Mouse (Mus musculus) embryonic facial prominence, embryonic 11.5 days (tissue): ENCODE measurements around the gene Gm20388. TPM values are rescaled to one million over a fixed set of nuclear protein-coding genes. Genes with fewer than 3 reads are reported as not detected.

Experiments used
- ATAC-seq: fragments of 200-750 bp; cut with Nextera tagmentation; replicated peaks from 2 replicates; pipeline ENCODE4 v1.8.0; 2017; ENCODE audit warnings: low read depth; ENCODE audit not compliant: insufficient number of reproducible peaks, low FRiP score, low TSS enrichment
- DNase-seq: peaks from one replicate; pipeline ENCODE4 v3.0.0-alpha.2; 2015; ENCODE audit warnings: low spot score
- H3K27ac ChIP-seq: fragments of 300-500 bp; sonication (generic); replicated peaks from 2 replicates; pipeline ENCODE4 v1.5.1; 2014; ENCODE audit warnings: mild to moderate bottlenecking, low read depth, low read length, control low read depth
- H3K27me3 ChIP-seq: fragments of 300-500 bp; sonication (generic); 2 replicates; pipeline ENCODE4 v1.6.1; 2014; ENCODE audit warnings: mild to moderate bottlenecking, low read length, moderate library complexity, mixed read lengths; ENCODE audit not compliant: control insufficient read depth, insufficient read depth
- H3K36me3 ChIP-seq: fragments of 300-500 bp; sonication (generic); replicated peaks from 2 replicates; pipeline ENCODE4 v1.6.1; 2014; ENCODE audit warnings: low read depth, mild to moderate bottlenecking, low read length, moderate library complexity, mixed read lengths; ENCODE audit not compliant: control insufficient read depth, insufficient read depth
- H3K4me1 ChIP-seq: fragments of 300-500 bp; sonication (generic); 2 replicates; pipeline ENCODE4 v1.6.1; 2014; ENCODE audit warnings: low read length, mixed read lengths; ENCODE audit not compliant: control insufficient read depth, insufficient read depth
- H3K4me2 ChIP-seq: fragments of 300-500 bp; sonication (generic); 2 replicates; pipeline ENCODE4 v1.6.1; 2014; ENCODE audit warnings: low read depth, mild to moderate bottlenecking, control low read depth, low read length, moderate library complexity
- H3K4me3 ChIP-seq: fragments of 300-500 bp; sonication (generic); 2 replicates; pipeline ENCODE4 v1.5.1; 2014; ENCODE audit warnings: low read depth, low read length, control low read depth
- H3K9ac ChIP-seq: fragments of 300-500 bp; sonication (generic); replicated peaks from 2 replicates; pipeline ENCODE4 v1.6.1; 2014; ENCODE audit warnings: mild to moderate bottlenecking, control low read depth, low read length
- H3K9me3 ChIP-seq: fragments of 300-500 bp; sonication (generic); replicated peaks from 2 replicates; pipeline ENCODE4 v1.6.1; 2016; ENCODE audit warnings: mild to moderate bottlenecking, low read length, inconsistent platforms, mixed read lengths; ENCODE audit not compliant: control insufficient read depth
- WGBS: fragments of 180-500 bp; shearing (Covaris S2); extraction: QIAGEN DNeasy Blood & Tissue Kit; methylation state at CpG from one replicate; pipeline ENCODE4 v1.1.7; 2014; 5-methylcytosine and 5-hydroxymethylcytosine counted together
- polyA plus RNA-seq: library from polyadenylated mRNA; unstranded; fragments of >200 nt; fragmentation: Nextera tagmentation; extraction: Ambion mirVana; gene quantifications from 2 replicates; pipeline ENCODE4 v1.2.1, GENCODE M21; 2014

Gene Gm20388
- polyA plus RNA-seq, 1 experiment from 2014 or later = 3.1 TPM

DNA sequence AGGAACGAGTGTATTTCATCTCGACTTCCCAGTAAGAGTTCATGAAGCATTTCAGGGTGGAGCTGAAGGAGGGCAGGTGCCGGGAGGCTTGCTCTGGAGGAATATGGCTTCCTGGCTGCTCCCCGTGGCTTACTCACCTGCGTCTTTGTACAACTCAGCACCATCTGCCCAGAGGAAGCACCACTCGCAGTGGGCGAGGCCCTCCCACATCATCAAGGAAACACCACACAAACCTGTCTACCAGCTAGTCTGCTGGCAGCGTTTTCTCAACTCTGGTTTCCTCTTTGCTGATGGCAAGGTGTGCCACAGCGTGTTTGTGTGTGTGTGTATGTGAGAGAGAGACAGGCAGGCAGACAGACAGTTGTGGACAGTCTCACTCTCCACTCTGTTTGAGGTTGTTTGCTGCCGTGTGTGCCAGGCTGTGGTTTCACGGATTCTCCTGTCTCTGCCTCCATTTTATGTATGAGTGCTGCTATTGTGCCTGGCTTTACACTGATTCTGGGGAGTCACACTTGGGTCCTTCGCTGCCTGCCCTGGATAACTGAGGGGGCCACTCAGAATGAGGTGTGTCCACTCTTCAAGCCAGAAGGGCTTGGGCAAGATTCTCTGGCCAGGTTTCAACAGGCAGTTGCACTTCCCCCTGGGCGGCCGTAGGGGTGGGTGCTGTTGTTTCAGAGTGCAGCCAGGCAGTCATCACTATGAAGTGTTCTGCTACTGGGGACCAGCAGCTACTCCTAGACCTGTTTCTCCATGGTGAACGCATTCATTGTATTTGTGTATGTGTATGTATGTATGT lies 3580.8 kb downstream of the Gm20388 start:
- 91% methylated on average over 15 of the region's 15 CpGs for WGBS
- Histone ChIP-seq H3K4me2 (no peak overlapping the region), H3K9me3 (no peaks in the 10 kb centered on the region), H3K27ac (no peak overlapping the region), H3K27me3 (no peaks in the 10 kb centered on the region), H3K36me3 (peaks cover 15% of the 10 kb centered on the region), H3K4me3 (no peak overlapping the region), H3K4me1 (no peaks in the 10 kb centered on the region), H3K9ac (no peak overlapping the region)
- no peak for ATAC-seq
- DNase-seq = no peak

DNA sequence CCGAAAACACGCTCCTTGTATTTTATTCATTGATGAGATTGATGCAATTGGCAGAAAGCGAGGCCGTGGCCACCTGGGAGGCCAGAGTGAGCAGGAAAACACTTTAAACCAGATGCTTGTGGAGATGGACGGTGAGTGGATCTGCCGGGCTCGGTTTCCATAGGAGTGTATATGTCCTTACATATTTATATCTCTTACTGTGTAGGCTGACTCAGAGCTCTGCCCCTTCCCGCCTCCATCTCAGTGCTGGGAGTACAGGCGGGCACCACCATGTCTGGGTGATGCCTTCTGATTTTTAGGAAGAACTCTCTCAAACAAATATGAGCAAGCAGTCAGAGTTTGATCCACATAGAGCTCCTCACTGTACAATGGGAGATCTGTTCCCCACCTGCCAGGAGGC lies 3582.3 kb downstream of the Gm20388 start:
- H3K9ac ChIP-seq = no peak overlapping the region
- no peak overlapping the region for H3K4me3 ChIP-seq
- no peaks in the 10 kb centered on the region for H3K27me3 ChIP-seq
- no peaks in the 10 kb centered on the region for H3K9me3 ChIP-seq
- 96% methylated on average over 9 of the region's 9 CpGs for WGBS
- H3K4me1 ChIP-seq = no peaks in the 10 kb centered on the region
- peaks cover 12% of the 10 kb centered on the region for H3K36me3 ChIP-seq
- ATAC-seq (no peak), DNase-seq (no peak)
- no peak overlapping the region for H3K4me2 ChIP-seq
- H3K27ac ChIP-seq = no peak overlapping the region

DNA sequence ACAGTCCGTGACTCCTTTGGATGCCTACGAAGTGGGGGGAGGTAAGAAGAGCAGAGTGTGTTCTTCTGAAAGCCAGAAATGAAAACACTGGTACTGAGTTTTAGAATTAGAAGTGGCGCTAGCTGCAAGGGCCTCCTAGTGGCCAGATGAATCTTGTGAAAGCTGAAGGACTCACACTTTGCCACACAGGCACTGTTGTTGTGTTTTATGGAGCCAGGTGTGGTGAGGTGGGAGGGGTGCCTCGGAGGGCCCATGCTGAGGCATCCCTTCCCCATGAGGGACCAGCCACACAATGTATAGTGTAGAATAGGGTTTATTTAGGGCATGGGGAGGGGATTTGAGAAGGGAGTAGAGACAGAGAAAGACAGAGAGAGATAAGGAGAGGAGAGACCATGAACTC lies 3587.1 kb downstream of the Gm20388 start:
- peaks cover 25% of the 10 kb centered on the region for H3K36me3 ChIP-seq
- H3K4me3 ChIP-seq = no peak overlapping the region
- H3K27ac ChIP-seq = no peak overlapping the region
- H3K27me3 ChIP-seq = no peaks in the 10 kb centered on the region
- H3K9me3 ChIP-seq = no peaks in the 10 kb centered on the region
- H3K4me2 ChIP-seq = no peak overlapping the region
- DNase-seq (no peak), ATAC-seq (no peak)
- no peaks in the 10 kb centered on the region for H3K4me1 ChIP-seq
- H3K9ac ChIP-seq = no peak overlapping the region
- WGBS = 86% methylated on average over 4 of the region's 4 CpGs

DNA sequence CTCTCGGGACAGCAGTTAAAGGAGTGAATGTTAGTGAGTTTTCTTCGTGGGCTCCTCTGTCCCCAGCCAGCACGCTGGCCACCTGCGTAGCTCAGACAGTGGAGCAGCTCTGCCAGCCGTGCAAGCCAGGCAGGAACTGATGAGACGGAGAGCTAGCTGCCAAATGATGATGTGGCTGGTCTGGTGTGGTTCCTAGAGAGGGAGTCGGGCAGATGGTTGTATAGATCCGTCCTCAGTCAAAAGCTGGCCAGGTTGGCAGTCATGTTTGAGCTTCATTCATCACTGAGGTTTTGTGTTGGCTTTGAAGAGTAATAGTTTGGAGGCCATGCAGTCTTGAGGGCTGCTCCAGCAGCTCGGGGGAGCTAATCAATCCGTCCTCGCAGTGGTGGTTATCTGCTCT lies 3588.3 kb downstream of the Gm20388 start:
- H3K9ac ChIP-seq = no peak overlapping the region
- H3K27me3 ChIP-seq = no peaks in the 10 kb centered on the region
- 92% methylated on average over 11 of the region's 11 CpGs for WGBS
- H3K36me3 ChIP-seq = peaks cover 32% of the 10 kb centered on the region
- H3K9me3 ChIP-seq = no peaks in the 10 kb centered on the region
- no peak overlapping the region for H3K27ac ChIP-seq
- no peak overlapping the region for H3K4me3 ChIP-seq
- DNase-seq = no peak
- no peak overlapping the region for H3K4me2 ChIP-seq
- H3K4me1 ChIP-seq = no peaks in the 10 kb centered on the region
- no peak for ATAC-seq

DNA sequence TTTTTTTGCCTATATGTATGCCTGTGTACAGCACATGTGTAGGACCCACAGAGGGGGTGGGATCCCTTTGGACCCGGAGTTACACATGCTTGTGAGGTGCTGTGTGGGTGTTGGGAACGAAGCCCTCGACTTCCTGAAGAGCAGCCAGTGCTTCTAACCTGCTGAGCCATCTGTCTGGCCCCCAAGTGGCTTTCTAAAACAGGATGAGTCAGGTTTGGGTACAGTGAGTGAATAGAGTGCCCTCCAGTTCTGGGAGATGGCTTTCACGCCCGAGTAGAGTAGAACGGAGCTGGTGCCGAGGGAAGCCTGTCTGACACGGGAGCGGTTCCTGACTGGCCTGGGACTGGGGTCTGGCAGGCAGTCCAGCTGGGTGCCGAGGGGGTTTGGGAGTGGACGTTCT lies 3588.9 kb downstream of the Gm20388 start:
- DNase-seq (no peak), ATAC-seq (no peak)
- Histone ChIP-seq H3K4me1 (no peaks in the 10 kb centered on the region), H3K9ac (no peak overlapping the region), H3K4me2 (no peak overlapping the region), H3K36me3 (peaks cover 27% of the 10 kb centered on the region), H3K27ac (no peak overlapping the region), H3K9me3 (no peaks in the 10 kb centered on the region), H3K27me3 (no peaks in the 10 kb centered on the region), H3K4me3 (no peak overlapping the region)
- WGBS = 92% methylated on average over 11 of the region's 11 CpGs

DNA sequence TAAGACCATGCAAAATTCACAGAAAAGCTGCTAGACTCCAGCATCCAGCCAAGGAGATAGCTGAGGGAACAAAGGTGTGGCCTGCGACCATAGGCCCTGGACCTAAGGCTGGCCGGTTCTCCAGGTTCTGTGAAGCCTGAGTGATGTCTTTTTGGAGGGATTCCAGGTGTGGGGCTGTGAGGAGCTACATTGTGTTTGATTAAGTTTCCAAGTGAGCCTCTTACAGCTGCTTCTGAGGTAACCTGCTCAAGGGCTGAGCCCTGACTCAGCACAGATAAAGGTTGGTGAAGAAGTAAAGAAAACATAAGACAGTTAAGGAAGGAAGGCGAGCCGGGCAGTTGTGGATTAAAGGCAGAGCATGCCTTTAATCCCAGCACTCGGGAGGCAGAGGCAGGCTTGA lies 3591.6 kb downstream of the Gm20388 start:
- Histone ChIP-seq H3K9me3 (no peaks in the 10 kb centered on the region), H3K27me3 (no peaks in the 10 kb centered on the region), H3K9ac (no peak overlapping the region), H3K27ac (no peak overlapping the region), H3K4me3 (no peak overlapping the region), H3K4me2 (no peak overlapping the region), H3K36me3 (peaks cover 27% of the 10 kb centered on the region), H3K4me1 (no peaks in the 10 kb centered on the region)
- no peak for ATAC-seq
- no peak for DNase-seq
- 89% methylated on average over 5 of the region's 5 CpGs for WGBS

DNA sequence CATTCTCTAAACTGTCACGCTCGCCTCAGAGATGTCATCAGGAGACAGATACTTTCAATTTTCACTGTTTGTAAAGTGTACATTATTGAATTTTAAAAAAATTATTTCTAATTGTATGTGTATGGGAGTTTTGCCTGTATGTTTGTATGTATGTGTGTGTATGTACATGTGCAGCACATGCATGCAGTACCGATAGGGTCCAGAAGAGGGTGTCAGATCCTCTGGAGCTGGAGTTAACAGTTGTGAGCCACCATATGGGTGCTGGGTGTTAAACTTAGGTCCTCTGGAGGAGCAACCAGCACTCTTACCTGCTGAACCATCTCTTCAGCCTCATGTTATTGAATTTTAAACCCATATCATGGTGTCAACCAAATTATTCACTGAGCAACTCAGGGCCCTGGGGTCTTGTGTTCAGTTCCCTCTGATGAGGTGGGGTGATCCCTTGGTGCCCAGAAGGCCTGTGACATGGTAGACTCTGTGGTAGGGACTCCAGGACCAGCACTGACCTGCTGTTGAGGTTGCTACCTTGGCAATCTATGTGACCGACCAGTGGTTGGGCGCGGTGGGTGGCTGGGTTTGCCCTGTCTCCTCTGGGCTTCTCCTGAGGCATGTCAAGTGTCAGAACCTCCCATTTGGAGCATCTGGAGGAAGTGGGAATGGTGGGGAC lies 3593.3 kb downstream of the Gm20388 start:
- Histone ChIP-seq H3K4me1 (no peaks in the 10 kb centered on the region), H3K36me3 (peaks cover 22% of the 10 kb centered on the region), H3K4me3 (no peak overlapping the region), H3K9ac (no peak overlapping the region), H3K9me3 (no peaks in the 10 kb centered on the region), H3K4me2 (no peak overlapping the region), H3K27ac (no peak overlapping the region), H3K27me3 (no peaks in the 10 kb centered on the region)
- DNase-seq = no peak
- no peak for ATAC-seq
- WGBS = 96% methylated on average over 6 of the region's 6 CpGs

DNA sequence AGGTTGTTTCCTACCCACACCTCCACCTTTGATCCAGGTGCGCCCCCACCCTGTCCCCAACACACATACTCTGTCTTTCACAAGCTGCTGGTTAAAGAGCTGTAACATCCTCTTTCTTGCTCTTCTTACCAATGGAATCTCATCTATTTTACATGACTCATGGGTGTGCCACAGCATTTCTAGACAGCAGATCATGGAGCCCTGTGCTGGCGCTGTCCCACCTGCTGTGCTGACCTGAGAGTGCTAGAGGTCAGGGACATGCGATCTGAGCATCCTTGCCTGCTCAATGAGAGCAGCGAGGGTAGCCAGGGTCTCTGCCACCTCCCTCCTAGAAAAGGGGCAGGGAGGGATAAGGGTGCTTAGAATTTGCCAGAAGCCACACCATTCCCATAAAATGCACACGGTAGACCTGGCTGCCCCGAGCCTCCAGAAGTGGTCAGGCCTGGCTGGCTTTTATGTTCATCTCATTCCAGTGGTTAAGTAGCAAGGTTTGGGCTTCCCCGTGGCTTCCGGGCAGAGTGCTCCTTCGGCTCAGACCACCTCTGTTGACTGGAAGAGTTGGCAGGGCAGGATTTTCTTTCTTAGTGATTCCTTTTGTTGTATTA lies 3594.1 kb downstream of the Gm20388 start:
- no peak for DNase-seq
- Histone ChIP-seq H3K9me3 (no peaks in the 10 kb centered on the region), H3K9ac (no peak overlapping the region), H3K27ac (no peak overlapping the region), H3K4me3 (no peak overlapping the region), H3K27me3 (no peaks in the 10 kb centered on the region), H3K4me2 (no peak overlapping the region), H3K36me3 (peaks cover 21% of the 10 kb centered on the region), H3K4me1 (no peaks in the 10 kb centered on the region)
- ATAC-seq = no peak
- 89% methylated on average over 9 of the region's 9 CpGs for WGBS
